Mouse (Mus musculus): ENCODE data around the gene Chac1.

The Chac1 gene

GRCm38 (mm10) chr2:119327942-119328526 lies 23.0 kb upstream of the Chac1 start:
- no peak for DNase-seq (ENCODE audit: low read depth, low spot score)

GRCm38 (mm10) chr2:119328546-119328945 lies 22.5 kb upstream of the Chac1 start:
- no peak for DNase-seq (ENCODE audit: low read depth, low spot score)

- DNase-seq (ENCODE audit: low read depth, low spot score), result no peak
Measured at GRCm38 (mm10) chr2:119329123-119329817, 21.8 kb upstream of the Chac1 start.

DNA sequence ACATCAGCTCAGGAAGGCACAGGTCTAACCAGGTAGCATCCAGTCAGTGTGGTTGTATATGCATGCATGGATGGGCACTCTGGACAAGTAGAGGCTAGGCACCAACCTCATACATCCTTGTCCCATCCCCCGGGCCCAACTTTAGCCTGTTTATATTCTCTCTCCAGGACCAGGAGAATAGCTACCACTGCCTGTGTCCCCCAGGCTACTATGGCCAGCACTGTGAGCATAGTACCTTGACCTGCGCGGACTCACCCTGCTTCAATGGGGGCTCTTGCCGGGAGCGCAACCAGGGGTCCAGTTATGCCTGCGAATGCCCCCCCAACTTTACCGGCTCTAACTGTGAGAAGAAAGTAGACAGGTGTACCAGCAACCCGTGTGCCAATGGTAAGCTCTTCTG lies 20.2 kb upstream of the Chac1 start:
- DNase-seq (ENCODE audit: low read depth, low spot score), result no peak

DNA sequence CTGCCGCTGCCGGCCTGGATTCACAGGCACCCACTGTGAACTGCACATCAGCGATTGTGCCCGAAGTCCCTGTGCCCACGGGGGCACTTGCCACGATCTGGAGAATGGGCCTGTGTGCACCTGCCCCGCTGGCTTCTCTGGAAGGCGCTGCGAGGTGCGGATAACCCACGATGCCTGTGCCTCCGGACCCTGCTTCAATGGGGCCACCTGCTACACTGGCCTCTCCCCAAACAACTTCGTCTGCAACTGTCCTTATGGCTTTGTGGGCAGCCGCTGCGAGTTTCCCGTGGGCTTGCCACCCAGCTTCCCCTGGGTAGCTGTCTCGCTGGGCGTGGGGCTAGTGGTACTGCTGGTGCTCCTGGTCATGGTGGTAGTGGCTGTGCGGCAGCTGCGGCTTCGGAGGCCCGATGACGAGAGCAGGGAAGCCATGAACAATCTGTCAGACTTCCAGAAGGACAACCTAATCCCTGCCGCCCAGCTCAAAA lies 18.8 kb upstream of the Chac1 start:
- no peak for DNase-seq (ENCODE audit: low read depth, low spot score)

DNA sequence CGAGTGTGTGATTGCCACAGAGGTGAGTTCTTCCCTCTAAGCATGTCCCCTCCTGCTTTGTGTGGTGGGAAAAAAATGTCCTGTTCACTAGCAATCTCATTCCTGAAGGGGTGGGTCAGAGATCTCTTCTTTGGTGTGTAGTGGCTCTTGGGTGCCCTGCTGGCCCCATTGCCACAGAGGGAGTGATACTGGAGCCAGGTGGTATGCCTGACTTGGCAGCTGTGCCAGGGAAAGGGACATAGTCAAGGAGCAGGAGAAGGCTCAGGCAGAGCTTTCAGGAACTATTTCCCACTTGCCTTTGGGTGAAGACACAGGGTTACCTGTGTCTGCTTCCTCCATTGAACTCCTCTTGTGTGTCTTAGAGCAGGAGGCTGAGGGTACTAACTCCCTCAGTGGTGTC lies 16.9 kb upstream of the Chac1 start:
- DNase-seq (ENCODE audit: low read depth, low spot score), result no peak

DNA sequence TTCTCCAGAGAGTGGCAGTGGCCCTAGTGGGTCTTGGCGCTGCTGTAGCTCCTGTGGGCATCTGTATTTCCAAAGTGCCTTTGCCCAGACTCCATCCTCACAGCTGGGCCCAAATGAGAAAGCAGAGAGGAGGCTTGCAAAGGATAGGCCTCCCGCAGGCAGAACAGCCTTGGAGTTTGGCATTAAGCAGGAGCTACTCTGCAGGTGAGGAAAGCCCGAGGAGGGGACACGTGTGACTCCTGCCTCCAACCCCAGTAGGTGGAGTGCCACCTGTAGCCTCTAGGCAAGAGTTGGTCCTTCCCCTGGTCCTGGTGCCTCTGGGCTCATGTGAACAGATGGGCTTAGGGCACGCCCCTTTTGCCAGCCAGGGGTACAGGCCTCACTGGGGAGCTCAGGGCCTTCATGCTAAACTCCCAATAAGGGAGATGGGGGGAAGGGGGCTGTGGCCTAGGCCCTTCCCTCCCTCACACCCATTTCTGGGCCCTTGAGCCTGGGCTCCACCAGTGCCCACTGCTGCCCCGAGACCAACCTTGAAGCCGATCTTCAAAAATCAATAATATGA lies 16.0 kb upstream of the Chac1 start:
- DNase-seq (ENCODE audit: low read depth, low spot score), result no peak

DNA sequence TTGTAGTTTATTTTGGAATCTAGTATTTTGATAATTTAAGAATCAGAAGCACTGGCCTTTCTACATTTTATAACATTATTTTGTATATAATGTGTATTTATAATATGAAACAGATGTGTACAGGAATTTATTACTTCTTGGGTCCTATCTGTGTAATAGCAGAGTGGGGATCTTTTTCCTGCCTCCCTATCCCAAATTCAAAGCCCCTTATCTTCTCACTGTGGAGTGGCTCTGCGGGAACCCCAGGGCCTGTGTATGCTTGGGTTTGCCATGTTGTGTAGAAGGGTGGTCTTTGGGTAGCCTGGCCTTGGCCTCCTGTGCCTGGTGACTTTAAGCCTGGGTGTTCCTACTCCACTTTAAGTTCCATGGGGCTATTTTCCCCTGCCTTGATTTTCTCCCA lies 15.5 kb upstream of the Chac1 start:
- DNase-seq (ENCODE audit: low read depth, low spot score), result no peak

DNA sequence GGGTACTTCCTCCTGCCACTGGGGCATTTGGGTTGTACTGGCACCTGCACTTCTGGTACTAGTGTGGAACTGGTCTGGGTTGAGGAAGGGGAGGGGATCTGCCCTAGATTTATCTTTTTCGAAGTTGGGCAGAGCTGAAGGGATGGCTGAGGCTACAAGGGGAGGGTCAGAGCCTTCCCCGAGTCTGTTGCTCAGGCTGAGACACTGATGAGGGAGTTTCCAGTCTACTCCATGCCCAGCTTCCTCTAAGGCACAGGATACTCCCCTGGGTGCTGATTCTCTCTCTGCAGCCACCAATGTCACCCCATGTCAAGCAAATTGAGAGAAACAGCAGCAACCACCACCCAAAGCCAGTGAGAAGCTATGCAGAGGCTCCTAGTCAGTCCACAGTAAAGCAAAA lies 15.0 kb upstream of the Chac1 start:
- no peak for DNase-seq (ENCODE audit: low read depth, low spot score)

GRCm38 (mm10) chr2:119336470-119336869 lies 14.6 kb upstream of the Chac1 start:
- DNase-seq (ENCODE audit: low read depth, low spot score), result no peak

DNA sequence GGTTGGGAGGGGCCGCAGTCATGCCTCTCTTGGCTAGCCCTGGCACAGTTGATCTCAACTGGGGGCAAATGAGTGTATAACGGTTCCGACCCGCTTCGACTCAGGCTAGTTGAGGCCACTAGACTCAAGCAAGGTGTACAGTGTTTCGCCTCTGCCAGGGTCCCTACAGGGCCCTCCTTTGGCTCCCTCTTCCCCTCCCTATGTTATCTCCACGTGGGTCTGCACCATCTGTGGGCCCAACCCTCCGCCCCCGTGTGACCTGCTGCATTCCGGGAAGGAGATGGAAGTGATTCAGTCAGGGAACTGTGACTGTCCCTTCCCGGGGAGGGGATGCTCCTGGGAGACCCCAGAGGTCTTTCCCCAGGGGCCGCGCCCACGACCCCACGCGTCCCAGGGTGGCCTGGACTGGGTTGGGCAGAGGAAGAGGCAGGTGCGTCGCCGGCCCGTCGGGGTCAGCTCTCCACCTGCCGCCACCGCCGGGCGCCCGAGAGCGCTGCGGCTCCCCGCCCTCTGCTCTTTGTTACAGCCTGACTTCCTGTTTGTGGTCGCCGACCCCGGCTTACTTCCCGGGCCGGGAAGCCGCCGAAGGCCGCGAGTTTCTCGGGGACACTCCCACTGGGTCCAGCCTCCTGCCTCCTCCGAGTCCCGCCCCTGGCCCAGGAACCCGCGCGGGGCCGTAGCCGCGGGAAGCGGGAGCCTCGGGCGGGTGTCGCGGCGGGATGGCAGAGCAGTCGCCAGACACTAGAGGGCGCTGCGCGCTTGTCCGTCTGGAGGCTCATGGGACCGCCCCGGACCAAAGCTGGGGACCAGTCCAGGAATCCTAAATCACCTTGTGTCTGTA lies 13.4 kb upstream of the Chac1 start:
- DNase-seq (ENCODE audit: low read depth, low spot score), result peak; percentile 89

DNA sequence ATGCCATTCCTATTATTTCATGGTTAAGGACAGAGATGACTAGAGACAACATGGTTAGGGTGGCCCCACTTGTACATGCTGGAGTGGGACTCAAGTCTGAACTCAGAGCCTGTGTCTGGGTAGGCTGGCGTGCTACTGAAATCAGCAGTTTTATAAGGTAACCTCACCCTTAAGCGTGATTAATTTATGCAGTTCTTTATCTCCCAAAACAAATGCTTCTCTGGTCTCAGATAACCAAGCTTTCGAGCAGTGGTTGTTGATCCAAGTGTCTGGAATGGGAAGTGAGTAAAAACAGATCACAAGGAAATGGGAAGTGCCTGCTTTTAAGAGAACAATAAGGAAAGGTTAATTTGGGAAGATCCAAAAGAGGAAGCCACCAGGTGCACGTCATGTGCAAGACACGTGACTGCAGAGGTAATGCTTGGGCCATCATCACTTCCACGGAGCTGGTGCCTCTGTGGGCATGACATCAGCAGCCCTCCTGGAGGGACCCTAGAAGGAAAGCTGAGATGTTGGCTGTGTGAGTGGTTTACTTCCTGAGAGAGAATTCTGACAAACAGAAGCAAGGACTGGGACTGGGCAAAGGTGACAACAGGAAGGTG lies 6.4 kb upstream of the Chac1 start:
- peak; percentile 56 for DNase-seq (ENCODE audit: low read depth, low spot score)

DNA sequence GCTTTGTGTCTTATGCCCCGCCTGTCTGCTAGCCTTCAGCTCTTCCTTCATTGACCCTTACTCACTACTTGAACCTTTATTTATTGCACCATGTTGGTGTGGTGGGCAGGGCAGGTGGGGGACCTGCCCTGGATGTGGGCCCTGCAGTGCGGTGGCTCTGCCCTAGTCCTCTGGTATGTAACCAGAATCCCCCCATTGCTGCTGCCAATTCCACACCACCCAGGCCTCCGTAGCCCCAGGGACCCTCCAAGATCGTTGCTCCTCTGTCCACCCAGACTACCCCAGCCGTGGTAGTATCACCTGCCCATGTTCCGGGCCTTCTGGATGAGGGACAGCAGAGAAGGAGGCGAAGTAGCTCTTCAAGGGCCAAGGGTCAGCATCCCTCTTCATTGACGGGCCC lies 2.7 kb downstream of the Chac1 start:
- DNase-seq (ENCODE audit: low read depth, low spot score), result no peak

- DNase-seq (ENCODE audit: low read depth, low spot score), result no peak
Measured at GRCm38 (mm10) chr2:119355089-119355488, 4.1 kb downstream of the Chac1 start.

DNA sequence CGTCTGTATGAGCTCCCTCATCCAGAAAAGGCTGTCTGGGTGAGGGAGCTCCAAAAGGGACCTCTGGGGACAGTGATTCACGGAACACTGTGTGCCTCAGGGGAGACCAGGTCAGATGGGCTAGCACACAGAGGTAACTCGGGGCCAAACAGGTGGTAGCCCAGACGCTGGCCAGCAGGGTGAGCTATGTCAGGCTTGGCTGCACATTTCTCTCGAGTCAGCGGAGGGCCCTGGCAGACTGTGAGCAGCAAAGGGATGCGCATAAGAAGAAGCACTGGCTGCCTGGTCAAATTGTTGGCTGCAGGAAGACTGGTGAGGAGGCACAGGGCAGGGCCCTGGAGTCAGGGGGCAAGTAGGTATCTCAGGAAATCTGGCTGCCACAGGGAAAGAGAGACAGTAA lies 4.6 kb downstream of the Chac1 start:
- DNase-seq (ENCODE audit: low read depth, low spot score), result peak; percentile 34

- DNase-seq (ENCODE audit: low read depth, low spot score), result no peak
Measured at GRCm38 (mm10) chr2:119356310-119356709, 5.3 kb downstream of the Chac1 start.

GRCm38 (mm10) chr2:119356805-119357204 lies 5.8 kb downstream of the Chac1 start:
- no peak for DNase-seq (ENCODE audit: low read depth, low spot score)

- no peak for DNase-seq (ENCODE audit: low read depth, low spot score)
Measured at GRCm38 (mm10) chr2:119358249-119358648, 7.2 kb downstream of the Chac1 start.

DNA sequence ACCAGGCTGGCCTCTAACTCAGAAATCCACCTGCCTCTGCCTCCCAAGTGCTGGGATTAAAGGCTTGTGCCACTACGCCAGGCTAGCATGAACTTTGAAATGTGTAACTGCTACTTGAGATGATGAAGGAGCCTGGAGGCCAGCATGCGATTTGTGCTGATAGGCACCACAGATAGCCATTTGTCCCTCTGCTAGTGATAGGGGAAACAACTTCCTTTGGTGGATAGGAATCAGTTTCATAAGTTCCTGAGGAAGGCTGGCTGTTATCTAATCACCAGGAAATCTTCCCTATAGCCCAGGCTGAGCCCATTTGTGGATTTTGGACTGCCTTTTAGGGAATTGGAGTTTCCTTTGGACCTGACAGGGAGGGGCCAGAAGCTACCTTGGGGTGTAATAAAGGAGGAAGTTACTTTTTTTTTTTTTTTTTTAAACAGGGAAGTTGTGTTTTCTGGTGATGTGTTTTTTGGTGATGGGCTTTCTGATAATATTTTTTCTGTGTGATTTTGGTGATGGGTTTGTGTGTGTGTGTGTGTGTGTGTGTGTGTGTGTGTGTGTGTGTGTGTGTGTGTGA lies 8.8 kb downstream of the Chac1 start:
- no peak for DNase-seq (ENCODE audit: low read depth, low spot score)

- DNase-seq (ENCODE audit: low read depth, low spot score), result no peak
Measured at GRCm38 (mm10) chr2:119364969-119365368, 13.9 kb downstream of the Chac1 start.

GRCm38 (mm10) chr2:119367346-119367745 lies 16.3 kb downstream of the Chac1 start:
- DNase-seq (ENCODE audit: low read depth, low spot score), result no peak

- DNase-seq (ENCODE audit: low read depth, low spot score), result no peak
Measured at GRCm38 (mm10) chr2:119370116-119370515, 19.1 kb downstream of the Chac1 start.

Measured in ZHBTc4 (cell line).